Mouse (Mus musculus) WW6 (cell line): Measurements from ENCODE around the gene Cyp26b1.

Experiments used
- DNase-seq: peaks from one replicate; pipeline ENCODE4 v3.0.0-alpha.2; 2013; ENCODE audit warnings: low read depth, low spot score

Gene Cyp26b1

DNA sequence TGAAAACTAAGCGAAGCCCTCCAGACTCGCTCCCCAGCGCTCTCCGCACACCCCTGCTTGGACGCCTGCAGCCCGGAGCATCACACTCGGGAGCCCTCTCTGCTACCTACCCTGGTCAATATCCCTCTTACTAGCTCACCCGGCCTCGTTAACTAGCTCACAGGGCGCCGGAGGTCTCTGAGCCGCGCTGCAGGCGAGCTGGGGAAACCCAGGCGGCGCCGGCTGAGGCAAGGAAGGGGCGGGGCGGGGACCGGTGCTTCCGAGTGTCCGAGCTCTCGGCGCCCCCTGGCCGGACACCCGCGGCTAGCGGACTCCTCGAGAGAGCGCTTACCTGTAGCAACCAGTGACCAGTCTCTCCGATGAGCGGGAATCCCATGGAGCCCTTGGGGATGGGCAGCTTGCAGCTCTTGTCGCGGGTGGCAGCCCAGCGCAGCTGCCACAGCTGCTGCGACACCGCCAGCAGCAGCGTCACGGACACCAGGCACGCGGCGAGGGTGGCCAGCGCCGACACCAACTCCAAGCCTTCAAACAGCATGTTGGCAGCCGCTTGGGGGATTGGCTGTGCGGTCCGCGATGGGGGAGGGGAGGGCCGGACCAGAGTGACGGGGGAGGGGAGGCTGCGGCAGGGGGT, 6.1 kb downstream of the Cyp26b1 start:
- no peak for DNase-seq

DNA sequence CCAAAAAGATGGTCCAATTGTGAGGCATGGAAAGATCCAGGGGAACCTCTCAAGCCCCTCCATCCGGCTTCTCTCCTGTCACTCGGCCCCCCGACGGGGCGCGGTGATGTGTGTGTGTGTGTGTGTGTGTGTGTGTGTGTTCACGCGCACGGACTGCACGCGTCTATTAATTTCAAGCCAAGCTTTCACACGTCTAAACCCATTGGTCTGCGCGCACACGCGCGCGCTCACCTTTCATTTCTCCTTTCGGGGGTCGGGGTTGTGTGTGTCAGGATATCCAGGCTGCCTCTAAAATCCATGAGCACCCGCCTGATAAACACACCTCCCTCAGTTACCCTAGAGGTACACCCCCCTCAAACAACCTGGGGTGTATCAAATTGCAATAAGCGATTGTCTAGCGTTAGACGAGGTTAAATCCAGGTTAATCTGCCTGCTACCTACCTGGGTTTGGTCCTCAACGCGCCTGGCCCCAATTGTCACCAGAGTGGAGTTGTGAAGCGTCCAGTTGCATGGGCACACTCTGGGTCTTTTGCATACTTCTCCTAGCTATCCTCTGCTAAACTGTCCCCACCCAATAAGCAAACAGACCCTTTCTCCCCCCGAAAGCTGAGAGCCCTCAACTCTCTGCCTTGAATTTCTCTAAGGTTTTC, 7.0 kb downstream of the Cyp26b1 start:
- no peak for DNase-seq

DNA sequence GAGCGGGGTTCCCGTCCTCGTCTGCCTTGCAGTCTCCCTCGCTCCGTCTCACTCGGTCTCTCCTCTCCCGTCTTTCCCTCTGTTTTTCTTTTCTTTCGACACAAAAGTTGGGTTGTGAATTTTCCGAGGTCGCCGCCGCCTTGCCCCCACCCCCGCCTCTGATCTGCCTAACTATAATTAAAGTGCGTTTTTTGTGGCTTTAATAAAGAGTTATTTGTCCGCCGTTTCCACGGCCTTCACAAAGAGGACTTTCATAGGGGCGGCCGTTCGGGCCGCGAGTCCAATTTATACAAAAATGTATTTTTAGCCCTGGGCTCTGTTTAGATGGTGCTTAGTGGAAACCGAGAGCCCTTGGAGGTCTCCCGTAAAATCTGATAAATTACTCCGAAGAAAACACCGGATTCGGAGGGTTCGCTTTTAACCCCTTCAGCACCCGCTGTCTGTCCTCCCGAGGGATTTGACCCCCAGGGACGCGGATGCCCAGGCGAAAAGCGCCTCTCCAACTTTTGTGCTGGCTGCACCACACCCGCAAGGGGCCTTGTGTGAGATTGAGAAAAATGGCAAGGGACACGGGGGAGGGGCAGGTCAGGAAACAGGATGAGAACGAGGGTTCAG, 7.9 kb downstream of the Cyp26b1 start:
- no peak for DNase-seq

DNA sequence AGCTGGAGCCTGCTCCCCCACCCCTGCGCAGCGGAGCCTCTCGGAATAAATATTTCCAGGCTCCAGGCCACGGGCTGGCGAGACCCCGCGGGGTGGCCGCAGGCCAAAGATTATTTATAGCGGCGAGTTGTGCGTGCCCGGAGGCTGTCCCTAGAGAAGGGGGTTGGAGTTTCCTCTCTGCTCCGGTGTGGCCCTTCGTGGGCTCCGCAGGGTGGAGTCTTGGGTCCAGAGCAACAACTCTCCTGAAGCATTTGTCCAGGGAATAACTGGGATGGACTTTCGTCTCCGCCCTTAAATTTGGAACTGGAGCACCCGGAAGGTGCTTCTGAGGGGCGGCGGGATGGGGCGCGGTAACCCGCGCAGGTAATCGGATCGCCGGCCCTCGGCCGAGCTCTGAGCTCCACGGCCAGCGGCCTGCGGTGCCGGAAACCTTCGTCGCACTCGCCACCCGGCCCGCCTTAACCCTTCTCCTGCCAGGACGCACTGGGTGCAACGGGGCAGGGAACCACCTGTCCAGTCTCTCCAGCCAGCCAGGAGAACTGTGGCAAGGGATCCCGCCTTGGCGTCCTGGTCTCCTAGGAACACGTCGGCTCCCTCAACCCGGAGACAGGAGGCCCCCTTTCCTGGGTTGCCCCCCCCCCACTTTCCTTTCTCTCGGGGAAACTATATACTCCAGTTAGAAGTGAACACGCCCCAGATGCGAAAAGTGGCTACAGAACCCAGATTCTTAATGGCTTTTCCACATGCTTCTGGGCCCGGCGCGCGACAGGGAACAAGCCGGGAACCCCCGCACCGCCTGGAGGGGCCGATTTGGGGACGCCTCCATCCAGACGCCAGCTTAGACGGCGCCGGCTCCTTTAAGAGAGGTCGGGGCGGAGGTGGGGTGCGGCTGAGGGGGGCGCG, 8.7 kb downstream of the Cyp26b1 start:
- DNase-seq: no peak

DNA sequence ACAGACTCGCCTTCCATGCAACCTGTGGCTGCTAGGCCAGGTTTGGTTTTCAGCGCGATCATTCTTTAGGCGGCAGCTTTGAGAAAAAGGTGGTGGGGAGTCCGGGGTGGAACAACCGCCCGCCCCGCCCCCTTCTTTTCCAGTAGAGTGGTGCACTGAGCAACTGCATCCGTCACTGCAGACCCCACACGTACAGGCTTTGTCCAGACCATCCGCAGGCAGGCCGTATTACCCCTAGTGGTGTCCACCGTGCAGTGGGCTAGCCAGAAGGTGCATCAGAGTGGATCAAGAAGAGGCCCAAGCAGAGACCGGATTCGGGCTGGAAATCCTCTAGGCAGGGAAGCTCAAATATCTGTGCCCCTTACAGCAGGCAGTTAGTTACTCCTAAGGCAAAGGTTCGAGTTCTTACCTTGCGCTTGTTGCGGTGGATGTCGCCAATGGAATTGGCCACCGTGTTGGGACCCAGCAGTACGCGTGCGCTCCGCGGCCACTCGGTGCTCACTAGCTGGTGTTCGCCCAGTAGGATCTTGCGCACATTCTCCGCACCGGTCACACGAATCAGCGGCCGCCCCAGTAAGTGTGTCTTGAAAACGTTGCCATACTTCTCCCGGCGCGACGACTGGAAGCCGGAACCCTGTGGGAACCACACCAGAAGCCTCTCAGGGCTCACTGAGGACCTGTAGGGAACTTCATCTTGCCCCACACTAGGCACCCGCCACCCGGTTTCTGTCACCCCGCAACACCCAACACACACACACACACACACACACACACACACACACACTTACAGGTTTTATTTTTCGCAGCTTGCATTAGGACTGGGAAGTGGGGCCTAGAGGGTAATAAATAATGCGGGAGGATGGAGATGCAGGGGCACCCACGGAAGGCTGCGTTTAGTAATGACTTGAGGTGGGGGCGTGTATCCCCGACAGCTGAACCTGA, 9.6 kb downstream of the Cyp26b1 start:
- no peak for DNase-seq

DNA sequence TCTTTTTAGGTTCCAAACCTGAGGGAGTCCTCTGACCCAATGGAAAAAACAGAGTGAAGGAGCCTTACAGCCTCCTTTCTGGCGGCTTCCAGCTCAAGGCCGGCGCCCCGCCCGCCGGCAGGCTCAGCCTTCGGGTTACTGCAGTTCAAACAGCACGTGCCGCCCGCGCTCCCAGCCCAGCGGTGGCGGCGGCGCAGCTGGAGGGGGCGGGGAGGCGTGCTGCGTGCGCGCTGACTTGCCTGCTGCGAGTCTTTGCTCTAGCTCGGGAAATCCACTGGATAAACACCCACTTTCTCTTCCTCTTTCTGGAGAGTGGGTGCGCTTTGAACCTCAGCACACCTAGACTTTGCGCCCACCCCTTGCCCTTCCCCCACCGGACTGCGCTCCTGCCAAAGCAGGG, 10.3 kb downstream of the Cyp26b1 start:
- DNase-seq: no peak

DNA sequence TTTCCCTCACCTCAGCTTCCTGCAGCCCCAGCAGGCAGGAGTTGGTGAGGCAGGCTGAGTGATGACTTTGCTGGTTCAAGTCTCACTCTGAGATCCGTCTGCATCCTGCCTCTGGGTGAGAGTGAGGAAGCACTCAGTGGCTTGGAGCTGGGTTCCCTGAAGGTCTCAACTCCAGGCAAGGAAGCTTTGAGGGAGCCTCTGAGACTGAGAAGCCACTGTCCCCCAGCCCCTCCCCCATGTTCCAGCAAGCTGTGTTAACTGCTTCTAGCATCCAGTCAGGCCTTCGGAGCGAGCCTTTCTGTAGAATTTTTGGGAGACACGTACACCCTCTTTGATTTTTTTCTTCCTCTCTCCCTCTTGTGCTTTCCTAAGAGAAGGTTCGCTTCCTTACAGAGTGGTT, 10.9 kb downstream of the Cyp26b1 start:
- no peak for DNase-seq

DNA sequence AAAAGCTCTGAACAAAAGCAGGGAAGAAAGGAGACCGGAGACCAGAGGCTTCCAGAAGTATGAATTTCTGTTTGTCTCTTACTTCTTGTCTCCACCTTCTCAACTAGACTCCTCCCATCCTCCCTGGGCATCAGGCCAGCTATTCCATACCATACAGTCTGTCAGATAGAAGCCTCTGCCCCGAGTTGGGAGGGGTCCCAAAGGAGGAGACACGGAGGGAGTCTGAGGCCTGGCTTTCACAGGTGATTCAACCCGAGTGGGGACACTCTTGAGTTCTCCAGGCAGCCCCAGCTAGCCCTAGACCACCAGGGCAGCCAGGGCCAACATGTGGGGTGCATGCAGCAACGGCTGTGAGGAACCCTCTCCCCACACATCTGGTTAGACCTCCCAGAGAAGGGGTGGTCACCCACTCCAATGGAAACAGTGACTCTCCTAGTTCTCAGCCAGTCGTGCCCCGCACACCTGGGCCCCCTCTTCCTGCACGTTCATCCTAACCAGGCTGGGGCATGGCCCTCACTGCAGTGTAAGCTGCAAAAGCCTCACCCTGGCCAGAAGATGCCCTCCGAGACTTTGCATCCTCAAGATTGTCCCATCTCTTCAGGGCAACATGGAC, 11.8 kb downstream of the Cyp26b1 start:
- DNase-seq: no peak

DNA sequence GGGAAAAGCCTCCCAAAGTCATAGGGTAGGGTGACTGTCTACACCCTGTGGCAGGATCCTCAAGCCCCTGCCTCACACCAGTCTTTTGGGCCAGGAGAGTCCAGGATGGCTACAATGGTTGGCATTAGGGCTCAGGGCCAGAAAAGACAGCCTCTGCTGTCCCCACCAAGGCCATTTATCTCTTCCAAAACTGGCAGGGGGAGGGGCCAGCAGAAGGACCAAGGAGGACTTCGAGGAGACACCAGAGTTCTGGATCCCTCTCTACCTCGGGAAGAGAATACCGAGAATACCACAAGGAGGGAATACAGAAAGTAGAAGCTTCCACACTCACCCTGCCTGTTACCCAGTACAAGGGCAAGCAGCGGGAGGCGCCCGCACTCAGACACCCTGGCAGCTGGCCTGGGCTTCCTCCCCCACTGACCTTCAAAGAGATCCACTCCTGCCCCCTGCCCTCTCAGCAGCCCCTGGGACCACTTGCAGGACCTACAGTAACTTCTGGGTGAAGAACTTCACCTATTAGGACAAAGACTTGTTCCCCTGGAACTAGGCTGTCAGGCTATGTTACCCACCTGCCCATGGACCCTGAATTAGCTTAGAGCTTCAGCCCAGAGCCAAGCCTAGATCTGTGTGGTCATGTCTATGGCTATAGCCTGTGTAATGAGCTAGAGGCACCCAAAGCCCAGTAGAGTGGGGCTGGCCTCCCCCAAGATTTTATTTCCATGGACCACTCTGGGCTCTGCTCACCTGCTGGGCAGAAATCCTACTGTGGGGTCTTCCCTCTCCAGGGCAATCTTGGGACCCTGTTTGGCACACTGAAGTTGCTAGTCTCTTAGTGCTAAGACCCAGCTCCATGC, 12.5 kb downstream of the Cyp26b1 start:
- no peak for DNase-seq

DNA sequence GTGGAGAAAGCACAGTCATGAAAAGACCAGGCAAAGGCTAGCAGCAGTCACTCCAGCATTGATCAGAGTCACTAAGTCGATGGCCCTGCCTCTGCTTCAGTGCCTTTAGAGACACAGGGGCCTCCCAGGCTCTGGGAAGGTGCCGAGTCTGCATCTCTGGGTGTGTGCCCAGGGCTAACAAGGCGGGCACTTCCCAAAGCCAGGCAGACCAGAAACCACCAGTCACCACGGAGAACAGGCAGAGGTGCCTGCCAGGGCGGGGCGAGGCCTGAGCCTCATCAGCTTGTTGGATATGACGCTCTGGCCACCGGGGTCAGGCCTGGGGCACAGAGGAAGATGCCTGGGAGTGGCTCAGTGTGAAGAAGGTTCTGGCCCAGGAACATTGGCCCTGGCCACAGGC, 14.2 kb downstream of the Cyp26b1 start:
- no peak for DNase-seq

DNA sequence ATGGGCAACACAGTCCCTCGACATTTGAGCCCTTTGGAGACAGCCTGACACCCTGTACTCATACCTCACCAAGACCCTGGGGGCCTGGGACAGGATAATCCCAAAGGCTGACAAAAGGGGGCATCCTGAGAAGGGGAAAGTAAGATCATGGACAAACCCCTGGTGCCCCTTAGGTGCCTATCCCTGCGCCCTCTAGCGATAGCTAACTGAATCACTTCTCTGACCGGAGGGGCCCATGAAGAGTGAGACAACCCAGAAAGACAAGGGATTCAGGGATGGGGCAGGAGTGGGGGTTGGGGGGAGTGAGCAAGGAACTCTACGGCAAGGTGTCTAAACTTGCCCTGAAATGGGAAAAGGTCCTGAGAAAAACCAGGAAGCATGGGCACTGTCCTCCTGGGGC, 14.8 kb downstream of the Cyp26b1 start:
- DNase-seq: no peak

DNA sequence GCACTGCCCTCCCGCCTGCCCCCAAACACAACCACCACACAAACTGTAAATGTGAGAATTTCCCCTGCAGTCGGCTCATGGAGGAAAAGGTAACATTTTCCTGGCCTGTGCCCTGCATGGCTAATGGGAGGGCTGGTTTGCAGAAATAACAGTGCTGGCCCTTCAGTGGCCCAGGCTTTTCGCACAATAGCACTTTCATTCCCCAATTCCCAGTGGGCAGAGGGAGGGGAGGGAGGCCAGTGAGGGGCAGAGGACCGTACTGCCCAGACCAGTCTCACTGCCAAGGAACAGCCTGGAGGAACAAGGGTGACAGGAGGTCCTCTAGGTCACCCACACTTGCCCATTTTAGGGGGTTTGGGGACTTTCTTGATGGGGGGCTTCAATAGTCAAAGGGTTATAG, 15.8 kb downstream of the Cyp26b1 start:
- no peak for DNase-seq

DNA sequence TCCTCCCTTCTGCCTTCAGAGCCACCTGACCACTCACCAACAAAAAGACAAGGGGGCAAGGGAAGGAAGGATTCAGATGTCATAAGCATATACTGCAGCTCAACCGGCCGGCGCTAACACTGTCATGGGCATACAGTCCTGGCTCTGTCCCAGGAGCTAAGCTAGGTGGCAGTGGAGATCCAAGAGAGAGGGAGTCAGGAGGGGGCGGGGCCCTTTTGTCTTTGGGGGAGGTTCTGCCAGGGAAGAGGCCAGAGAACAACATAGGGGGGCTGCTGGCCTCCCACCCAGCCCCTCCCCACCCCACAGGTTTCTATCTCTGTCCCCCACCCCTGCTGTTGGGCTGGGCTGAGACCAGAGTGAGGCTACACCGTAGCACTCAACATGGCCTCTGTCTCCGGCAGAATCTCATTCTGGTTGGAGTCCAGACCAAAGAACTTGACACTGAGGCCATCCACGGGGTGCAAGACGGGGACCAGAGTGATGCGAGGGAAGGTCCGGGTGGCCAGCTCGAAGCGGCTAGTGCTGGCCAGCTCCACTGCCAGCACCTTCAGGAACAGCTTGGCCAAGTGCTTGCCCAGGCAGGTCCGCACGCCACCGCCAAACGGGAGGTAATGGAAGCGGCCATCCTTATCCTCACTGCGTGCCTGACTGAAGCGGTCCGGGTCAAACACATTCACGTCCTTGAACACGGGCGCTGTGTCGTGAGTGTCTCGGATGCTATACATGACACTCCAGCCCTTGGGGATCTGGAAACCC, 19.6 kb downstream of the Cyp26b1 start:
- DNase-seq: no peak

DNA sequence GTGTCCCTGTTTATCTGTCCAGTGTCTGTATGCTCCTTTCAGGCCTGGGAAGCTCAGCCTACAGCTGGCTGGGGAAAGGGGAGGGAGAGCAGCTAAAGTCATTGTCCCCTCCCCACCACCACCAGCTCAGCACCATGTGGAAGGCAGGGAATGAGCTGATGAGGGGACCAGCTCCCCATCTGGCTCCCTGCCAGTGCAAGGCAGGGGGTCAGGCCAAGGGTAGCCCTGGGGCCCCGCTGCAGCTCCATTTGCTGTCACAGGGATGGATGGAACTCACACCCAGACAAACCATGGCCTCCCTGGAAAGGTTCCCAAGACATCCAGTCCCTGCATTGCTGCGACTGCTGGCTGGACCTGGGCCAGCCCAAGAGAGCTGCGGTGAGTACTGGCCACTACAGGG, 23.7 kb downstream of the Cyp26b1 start:
- DNase-seq: no peak

DNA sequence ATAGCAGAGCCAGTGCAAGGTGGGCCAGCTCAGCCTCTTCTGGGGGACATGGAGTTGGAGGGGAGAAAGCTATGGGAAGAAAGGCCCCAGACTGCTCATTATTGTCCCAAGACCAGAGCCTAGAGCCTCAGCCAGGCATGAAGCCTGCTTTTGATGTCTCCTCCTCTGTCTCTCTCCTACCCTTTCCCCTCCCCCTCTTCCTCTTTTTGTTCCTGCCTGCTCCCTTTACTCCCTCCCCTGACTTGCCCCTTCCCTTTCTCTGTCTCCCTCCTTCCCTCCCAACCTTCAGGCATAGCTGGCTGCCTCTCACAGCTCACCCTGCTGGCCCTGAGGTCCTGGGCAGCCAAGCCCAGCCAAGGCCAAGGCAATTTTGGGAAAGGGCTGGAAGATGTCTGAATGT, 24.1 kb downstream of the Cyp26b1 start:
- no peak for DNase-seq

DNA sequence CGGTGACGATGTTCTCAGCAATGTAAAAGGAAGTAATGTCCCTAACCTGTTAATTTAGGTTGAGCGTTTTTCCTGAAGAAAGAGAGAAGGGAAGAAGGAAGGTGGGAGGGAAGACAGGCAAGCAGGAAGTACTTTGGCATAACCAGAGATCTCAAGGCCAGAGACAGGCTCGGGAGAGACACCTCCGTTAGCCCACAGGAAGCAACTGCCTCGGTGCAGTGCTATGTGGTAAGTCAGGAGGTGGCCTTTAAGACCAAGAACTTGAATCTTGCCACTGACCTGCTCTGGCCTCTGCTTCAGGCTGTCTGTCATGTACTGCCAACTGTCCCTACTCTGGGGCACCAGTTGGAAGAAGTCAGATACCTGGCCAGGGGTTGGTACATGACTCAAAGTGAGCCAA, 24.8 kb downstream of the Cyp26b1 start:
- no peak for DNase-seq

DNA sequence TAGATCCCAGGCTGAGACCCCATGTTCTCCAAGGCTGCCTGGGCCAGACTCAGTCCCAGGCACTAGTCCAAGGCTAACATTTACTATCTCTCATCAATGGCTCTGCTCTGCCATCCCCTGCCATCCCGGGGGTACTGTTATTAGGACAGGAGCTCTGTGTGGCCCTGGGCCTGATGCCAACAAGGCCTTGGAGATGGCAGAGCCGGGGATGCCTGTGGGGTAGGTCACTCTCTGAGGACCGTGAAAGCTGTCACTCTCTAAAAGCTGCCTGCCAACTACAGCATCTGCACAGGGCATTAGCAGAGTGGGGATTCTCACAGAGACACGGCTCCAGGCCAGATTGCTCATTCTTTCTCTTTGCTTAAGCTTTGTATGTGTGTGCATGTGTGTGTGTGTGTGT, 26.0 kb downstream of the Cyp26b1 start:
- no peak for DNase-seq

DNA sequence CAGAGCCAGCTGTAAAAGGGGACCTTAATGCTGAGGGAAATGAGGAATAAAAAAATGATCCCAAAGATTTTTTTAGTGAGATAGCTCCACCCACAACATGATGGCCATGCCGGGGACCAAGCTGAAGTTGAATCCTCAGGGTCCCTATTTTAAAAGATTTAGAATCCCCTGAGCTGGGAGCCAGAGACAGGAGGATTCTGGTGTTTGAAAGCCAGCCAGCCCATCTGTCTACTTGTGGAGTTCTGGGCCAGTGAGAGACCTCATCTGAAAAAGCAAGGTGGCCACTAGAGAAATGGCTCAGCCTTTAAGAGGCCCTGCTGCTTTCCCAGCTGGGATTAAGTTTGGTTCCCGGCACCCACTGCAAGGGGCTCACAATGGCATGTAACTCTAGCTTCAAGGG, 26.9 kb downstream of the Cyp26b1 start:
- no peak for DNase-seq

DNA sequence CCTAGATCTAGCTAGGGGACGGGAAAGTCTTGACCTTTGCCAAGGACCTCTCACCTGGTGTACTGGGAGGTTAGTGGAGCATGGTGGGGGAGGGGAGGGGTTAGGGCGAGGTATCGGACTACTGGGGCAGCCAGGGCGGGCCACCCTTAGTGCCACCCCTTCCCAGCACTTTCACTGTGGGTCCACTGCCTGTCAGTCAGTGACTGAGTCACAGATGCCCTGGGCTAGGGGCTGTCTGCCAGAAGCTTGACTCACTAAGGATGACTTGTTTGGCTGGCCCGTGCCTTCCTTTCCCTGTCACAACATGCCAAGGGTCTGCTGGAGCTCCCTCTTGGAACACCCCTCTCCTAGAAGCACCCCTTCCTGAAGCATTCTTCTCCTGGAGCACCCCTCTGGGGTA, 28.5 kb downstream of the Cyp26b1 start:
- no peak for DNase-seq
